Mouse (Mus musculus): ENCODE measurements at regions not wholly inside any gene's neighbourhood (a gene's known extent, or its start where the extent isn't known, plus 50 kb on each side); places are given as distances from the start of the nearest gene placed in this dataset.

DNA sequence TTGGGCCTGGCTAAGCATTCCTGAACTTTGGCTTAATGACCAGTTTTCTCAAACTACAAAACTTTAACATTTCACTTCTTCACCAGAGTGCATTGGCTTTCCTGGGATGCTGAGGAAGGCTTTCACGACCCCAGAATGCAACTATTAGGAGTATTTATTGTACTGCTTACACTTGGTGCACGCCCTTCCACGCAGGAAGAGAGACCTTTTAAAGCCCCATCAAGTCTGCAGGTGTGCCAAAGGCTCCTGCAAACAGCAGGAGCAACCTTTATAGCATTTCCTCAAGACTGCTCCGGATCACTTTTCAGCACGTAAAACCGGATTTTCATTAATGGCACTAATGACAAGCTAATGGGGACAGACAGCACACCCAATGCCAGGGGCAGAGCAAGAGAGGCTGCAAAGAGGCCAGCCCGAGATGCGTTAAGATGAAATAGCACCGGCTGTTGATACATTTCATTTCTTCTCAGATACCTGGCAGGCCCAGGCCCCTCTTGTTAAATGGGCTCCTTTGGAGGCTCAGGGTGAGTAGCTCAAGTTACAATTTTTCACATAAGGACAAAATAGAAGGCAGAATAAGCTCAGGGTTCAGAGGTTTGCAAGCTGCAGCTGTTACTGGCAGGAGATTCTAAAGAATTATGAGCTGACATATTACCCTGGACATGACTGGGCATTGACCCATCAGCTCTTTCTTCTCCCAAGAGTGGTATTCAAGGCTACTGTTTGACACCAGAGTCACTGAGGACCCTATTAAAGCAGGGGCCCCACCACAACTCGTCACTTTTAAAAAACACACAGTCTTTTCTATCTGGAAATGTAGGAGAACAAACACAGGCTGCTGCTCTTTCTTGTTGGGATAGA, 402.7 kb upstream of the Btbd3 start:
- no peak for TF ChIP-seq POLR2A (IDR thresholded peaks at IDR 0.05; ENCODE audit: low read depth, low read length)
- TF ChIP-seq CTCF (IDR thresholded peaks at IDR 0.05; ENCODE audit: extremely low read depth, insufficient read depth, insufficient read length, insufficient replicate concordance) = no peak
- DNase-seq (ENCODE audit: low read depth in 1 of 2, low spot score in 2 of 2) = no peak
- H3K4me1 ChIP-seq (ENCODE audit: control insufficient read depth, insufficient read depth, insufficient read length) = no peaks in the 10 kb centered on the region
- H3K27me3 ChIP-seq (ENCODE audit: control insufficient read depth, insufficient read depth, low read length) = no peaks in the 10 kb centered on the region
- no peak overlapping the region for H3K27ac ChIP-seq (ENCODE audit: insufficient read depth, low read length)
- H3K4me3 ChIP-seq (ENCODE audit: extremely low read depth, insufficient read depth, insufficient read length) = no peak overlapping the region
- H3K36me3 ChIP-seq (ENCODE audit: control insufficient read depth, insufficient read depth, low read length) = no peaks in the 10 kb centered on the region
- 82% methylated on average over 10 of the region's 10 CpGs for WGBS

DNA sequence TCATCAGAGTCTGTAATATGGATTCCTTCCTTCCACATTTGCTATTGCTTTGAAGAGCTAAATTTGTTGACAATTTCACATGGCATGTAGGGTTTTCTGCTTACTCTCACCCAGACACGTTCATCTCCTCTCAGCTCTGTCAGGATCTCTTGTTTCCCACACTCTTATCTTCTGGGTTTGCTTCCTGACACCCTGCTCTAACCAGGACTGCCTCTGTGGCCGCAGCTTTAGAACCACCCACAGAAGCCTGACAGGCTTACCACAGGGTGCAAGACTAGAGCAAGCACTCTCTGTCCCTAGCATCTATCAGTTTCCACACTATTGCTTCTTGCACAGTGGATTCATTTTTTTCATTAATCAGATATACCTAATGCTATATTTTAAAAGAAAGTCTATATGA, 408.5 kb upstream of the Btbd3 start:
- DNase-seq (ENCODE audit: low read depth in 1 of 2, low spot score in 2 of 2) = no peak
- H3K4me1 ChIP-seq (ENCODE audit: control insufficient read depth, insufficient read depth, insufficient read length) = no peaks in the 10 kb centered on the region
- H3K4me3 ChIP-seq (ENCODE audit: extremely low read depth, insufficient read depth, insufficient read length) = no peak overlapping the region
- H3K36me3 ChIP-seq (ENCODE audit: control insufficient read depth, insufficient read depth, low read length) = no peaks in the 10 kb centered on the region
- TF ChIP-seq CTCF (IDR thresholded peaks at IDR 0.05; ENCODE audit: extremely low read depth, insufficient read depth, insufficient read length, insufficient replicate concordance) (no peak), POLR2A (IDR thresholded peaks at IDR 0.05; ENCODE audit: low read depth, low read length) (no peak)
- no peak overlapping the region for H3K27ac ChIP-seq (ENCODE audit: insufficient read depth, low read length)
- H3K27me3 ChIP-seq (ENCODE audit: control insufficient read depth, insufficient read depth, low read length) = no peaks in the 10 kb centered on the region
- WGBS = 33% methylated on average over 2 of the region's 2 CpGs

DNA sequence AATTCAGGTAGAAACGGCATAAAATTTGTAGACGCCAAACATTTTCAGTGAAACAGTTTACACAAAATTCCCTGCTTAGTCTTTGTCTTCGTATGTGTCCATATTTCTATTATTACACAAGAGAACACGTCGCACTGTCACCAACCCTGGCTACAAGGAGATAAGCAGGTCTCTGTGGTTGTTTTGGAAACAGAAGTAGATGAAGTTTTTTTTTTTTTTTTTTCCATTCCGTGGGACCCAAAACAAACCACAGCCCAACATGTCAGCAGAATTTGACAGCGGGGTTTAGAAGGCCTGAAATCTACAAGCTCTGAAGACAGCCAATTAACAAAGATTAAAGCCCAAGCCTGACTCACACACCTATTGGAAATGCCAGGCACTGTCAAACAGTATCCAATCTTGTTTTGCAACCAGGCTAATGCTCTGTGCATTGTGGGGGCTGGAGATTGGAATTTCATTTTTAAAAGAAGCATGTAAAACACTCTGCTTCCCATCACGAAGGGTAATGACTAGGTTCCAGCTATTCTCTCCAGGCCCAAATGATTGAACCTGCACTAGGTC, 428.5 kb upstream of the Btbd3 start:
- H3K27ac ChIP-seq (ENCODE audit: insufficient read depth, low read length) = no peak overlapping the region
- no peaks in the 10 kb centered on the region for H3K36me3 ChIP-seq (ENCODE audit: control insufficient read depth, insufficient read depth, low read length)
- no peaks in the 10 kb centered on the region for H3K27me3 ChIP-seq (ENCODE audit: control insufficient read depth, insufficient read depth, low read length)
- DNase-seq (ENCODE audit: low read depth in 1 of 2, low spot score in 2 of 2) = no peak
- TF ChIP-seq POLR2A (IDR thresholded peaks at IDR 0.05; ENCODE audit: low read depth, low read length) = no peak
- no peak overlapping the region for H3K4me3 ChIP-seq (ENCODE audit: extremely low read depth, insufficient read depth, insufficient read length)
- 39% methylated on average over 8 of the region's 8 CpGs for WGBS
- H3K4me1 ChIP-seq (ENCODE audit: control insufficient read depth, insufficient read depth, insufficient read length) = no peaks in the 10 kb centered on the region

DNA sequence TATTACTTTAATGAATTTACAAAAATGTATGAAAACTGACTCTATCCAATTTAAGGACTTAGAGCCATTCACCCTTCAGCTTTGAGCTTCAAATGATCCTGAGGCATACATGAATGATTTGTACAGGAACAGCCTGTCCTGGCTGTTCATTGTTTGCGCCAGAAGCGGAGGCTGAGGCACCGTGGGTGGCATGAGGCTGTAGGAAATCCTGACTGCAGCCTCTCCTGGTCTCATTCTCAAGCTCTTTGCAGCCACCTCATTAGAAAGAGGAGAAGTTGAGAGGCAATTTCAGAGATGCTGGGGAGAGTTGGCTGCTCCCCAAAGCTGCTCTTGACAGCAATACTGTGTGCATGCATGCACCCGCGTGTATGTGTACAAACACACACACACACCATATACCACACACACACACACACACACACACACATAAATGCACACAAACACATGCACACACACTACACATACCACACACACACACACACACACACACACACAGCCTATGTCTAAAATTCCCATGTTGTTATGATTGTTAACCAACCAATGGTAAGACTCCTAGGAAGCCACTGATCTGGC, 434.9 kb upstream of the Btbd3 start:
- Histone ChIP-seq H3K36me3 (ENCODE audit: control insufficient read depth, insufficient read depth, low read length) (no peaks in the 10 kb centered on the region), H3K27me3 (ENCODE audit: control insufficient read depth, insufficient read depth, low read length) (no peaks in the 10 kb centered on the region), H3K4me1 (ENCODE audit: control insufficient read depth, insufficient read depth, insufficient read length) (no peaks in the 10 kb centered on the region), H3K27ac (ENCODE audit: insufficient read depth, low read length) (no peak overlapping the region), H3K4me3 (ENCODE audit: extremely low read depth, insufficient read depth, insufficient read length) (no peak overlapping the region)
- TF ChIP-seq POLR2A (IDR thresholded peaks at IDR 0.05; ENCODE audit: low read depth, low read length) (no peak), CTCF (IDR thresholded peaks at IDR 0.05; ENCODE audit: extremely low read depth, insufficient read depth, insufficient read length, insufficient replicate concordance) (no peak)
- DNase-seq (ENCODE audit: low read depth in 1 of 2, low spot score in 2 of 2) = no peak
- 76% methylated on average over 5 of the region's 5 CpGs for WGBS

DNA sequence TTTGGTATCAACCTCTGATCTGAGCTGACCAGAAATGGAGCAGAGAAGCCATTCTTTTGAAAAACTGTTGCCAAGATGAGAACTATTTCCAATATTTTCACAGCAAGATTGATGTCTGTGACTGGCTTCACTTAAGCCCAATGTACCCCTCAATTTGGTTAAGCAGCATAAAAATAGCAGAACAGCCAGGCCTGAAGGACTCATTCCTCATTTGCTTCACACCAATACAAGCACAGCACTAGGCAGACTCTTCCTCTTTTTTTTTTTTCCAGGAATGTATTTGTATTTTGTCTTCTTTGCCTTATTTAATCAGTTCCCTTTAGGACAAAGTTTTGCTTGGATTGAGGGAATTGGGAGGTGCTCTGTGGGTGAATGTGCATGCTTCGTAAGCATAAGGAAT, 441.4 kb upstream of the Btbd3 start:
- 92% methylated on average over 1 of the region's 1 CpGs for WGBS
- no peak for TF ChIP-seq CTCF (IDR thresholded peaks at IDR 0.05; ENCODE audit: extremely low read depth, insufficient read depth, insufficient read length, insufficient replicate concordance)
- no peak for TF ChIP-seq POLR2A (IDR thresholded peaks at IDR 0.05; ENCODE audit: low read depth, low read length)
- Histone ChIP-seq H3K27me3 (ENCODE audit: control insufficient read depth, insufficient read depth, low read length) (no peaks in the 10 kb centered on the region), H3K4me3 (ENCODE audit: extremely low read depth, insufficient read depth, insufficient read length) (no peak overlapping the region), H3K36me3 (ENCODE audit: control insufficient read depth, insufficient read depth, low read length) (no peaks in the 10 kb centered on the region), H3K27ac (ENCODE audit: insufficient read depth, low read length) (no peak overlapping the region), H3K4me1 (ENCODE audit: control insufficient read depth, insufficient read depth, insufficient read length) (no peaks in the 10 kb centered on the region)
- no peak for DNase-seq (ENCODE audit: low read depth in 1 of 2, low spot score in 2 of 2)

DNA sequence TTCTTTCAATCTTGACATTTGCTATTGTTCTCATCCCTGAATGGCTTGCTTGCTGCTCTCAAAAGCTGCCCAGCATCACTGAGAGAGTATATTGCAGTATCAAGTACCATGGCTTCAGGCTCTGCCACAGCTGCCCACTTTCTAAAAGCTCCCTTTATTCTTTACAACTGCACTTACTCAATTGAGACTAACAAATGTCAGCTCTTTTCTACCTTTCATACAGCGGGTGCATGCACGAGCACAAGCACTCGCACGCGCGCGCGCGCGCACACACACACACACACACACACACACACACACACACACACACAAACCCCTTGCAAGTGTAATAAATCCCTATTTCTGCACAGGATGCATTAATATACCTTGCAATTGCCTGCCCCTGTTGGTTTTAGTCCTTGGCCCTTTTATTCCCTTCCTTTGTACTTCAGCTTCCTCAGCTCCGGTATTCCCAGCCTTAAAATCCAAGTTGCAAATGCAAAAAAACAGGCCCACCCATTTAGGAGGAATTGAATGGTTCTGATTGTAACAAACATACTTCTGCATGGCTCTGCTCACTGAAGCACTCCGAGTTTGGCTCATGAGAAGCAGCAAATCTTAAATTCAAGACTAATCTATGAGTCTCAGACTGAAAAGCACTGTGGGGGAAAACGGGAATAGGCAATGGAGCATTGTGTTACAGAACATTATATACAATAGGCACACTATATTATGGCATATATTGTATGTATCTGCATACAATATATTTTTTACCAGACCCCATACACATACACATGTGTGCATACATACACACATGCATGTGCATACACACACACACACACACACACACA, 447.7 kb upstream of the Btbd3 start:
- Histone ChIP-seq H3K27ac (ENCODE audit: insufficient read depth, low read length) (no peak overlapping the region), H3K4me3 (ENCODE audit: extremely low read depth, insufficient read depth, insufficient read length) (no peak overlapping the region), H3K36me3 (ENCODE audit: control insufficient read depth, insufficient read depth, low read length) (no peaks in the 10 kb centered on the region), H3K27me3 (ENCODE audit: control insufficient read depth, insufficient read depth, low read length) (no peaks in the 10 kb centered on the region), H3K4me1 (ENCODE audit: control insufficient read depth, insufficient read depth, insufficient read length) (no peaks in the 10 kb centered on the region)
- DNase-seq (ENCODE audit: low read depth in 1 of 2, low spot score in 2 of 2) = no peak
- TF ChIP-seq CTCF (IDR thresholded peaks at IDR 0.05; ENCODE audit: extremely low read depth, insufficient read depth, insufficient read length, insufficient replicate concordance) (no peak), POLR2A (IDR thresholded peaks at IDR 0.05; ENCODE audit: low read depth, low read length) (no peak)
- 93% methylated on average over 13 of the region's 13 CpGs for WGBS
